Mouse (Mus musculus): ENCODE measurements at regions not wholly inside any gene's neighbourhood (a gene's known extent, or its start where the extent isn't known, plus 50 kb on each side); places are given as distances from the start of the nearest gene placed in this dataset.

DNA sequence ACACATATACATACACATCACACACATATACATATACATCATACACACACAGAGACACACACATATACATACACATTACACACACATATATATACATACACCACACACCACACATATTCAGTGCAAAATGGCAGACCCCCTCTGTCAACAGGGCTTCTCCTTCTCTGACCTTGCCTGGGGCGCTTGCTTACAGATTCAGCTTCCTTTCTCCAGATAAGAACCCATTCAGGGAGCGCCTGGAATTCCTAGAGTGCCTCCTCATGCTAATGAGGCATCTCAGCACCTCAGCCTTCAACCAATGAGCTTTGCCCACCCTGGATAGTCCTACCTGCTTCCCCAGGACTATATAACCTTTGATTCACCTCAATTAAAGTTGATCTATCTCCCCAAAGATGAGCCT lies 200.3 kb downstream of the Spata18 start:
- TF ChIP-seq CTCF (IDR thresholded peaks at IDR 0.05; ENCODE audit: low read depth, low read length) (no peak), POLR2A (IDR thresholded peaks at IDR 0.05; ENCODE audit: extremely low read depth, insufficient read depth, low read length) (no peak)

Measured in liver, adult 2 months (tissue).